ENCODE assay signal across 8 mouse cellular contexts in the genomic region with DNA sequence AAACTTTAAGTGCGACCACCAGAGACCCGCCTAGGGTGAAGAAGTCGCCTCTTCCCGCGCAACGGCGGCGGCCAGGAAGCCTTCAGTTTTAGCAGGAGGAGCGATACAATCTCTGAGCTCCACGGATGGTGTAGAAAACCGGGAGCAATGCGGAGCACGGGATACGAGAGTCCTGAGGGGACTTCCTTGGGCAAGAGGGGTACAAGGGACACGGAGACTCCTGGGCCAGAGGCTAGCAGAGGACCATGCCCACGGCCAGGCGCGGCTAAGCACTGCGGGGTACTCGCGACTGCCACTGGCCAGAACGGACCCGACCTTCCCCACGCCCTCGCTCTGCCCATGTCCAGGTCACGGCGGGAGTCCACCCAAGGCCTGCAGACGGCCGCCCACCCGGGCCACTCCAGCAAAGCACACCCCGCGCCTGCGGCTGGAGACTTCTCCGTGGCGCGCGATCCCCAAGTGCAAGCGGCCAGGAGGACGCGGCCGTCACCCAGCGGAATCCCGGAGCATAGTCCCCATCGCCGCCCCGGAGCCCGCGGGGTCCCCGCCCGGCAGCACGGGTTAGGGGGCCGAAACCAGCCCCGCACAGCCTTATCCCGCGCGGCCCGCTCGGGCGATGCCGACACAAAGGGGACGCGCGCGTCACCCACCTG. TPM values are rescaled to one million over a fixed set of nuclear protein-coding genes. Genes with fewer than 3 reads are reported as not detected.
DNase-seq lines count a peak whose midpoint lies in the region; ATAC-seq and TF ChIP-seq lines count a peak whose summit lies in the region.

No protein-coding gene starts in this region.

- ATAC-seq in forebrain, embryonic 16.5 days = peak; percentile 85
- peak; percentile 75 for ATAC-seq in hindbrain, embryonic 15.5 days (ENCODE audit: low FRiP score, low read depth)
- peak; percentile 39 for ATAC-seq in liver, embryonic 16.5 days (ENCODE audit: low read depth)
- ATAC-seq in neural tube, embryonic 15.5 days (ENCODE audit: low FRiP score) = peak; percentile 83

- H3K4me2 ChIP-seq in forebrain, embryonic 16.5 days (ENCODE audit: low read length) = peak overlapping the region; percentile 85
- H3K4me2 ChIP-seq in hindbrain, embryonic 15.5 days = peak overlapping the region; percentile 78
- H3K4me2 ChIP-seq in liver, embryonic 16.5 days (ENCODE audit: low read depth, low read length) = peak overlapping the region; percentile 79
- peak overlapping the region; percentile 83 for H3K4me2 ChIP-seq in neural tube, embryonic 15.5 days

- H3K27me3 ChIP-seq in forebrain, embryonic 16.5 days (replicated peaks; ENCODE audit: control insufficient read depth, insufficient read depth, low read length) = no peaks in the 10 kb centered on the region
- no peaks in the 10 kb centered on the region for H3K27me3 ChIP-seq in hindbrain, embryonic 15.5 days
- peaks cover 16% of the 10 kb centered on the region for H3K27me3 ChIP-seq in liver, embryonic 16.5 days (ENCODE audit: control insufficient read depth, insufficient read depth, low read depth, low read length)
- H3K27me3 ChIP-seq in neural tube, embryonic 15.5 days (replicated peaks) = no peaks in the 10 kb centered on the region

- H3K27ac ChIP-seq in forebrain, embryonic 16.5 days (ENCODE audit: low read length) = peak overlapping the region; percentile 79
- H3K27ac ChIP-seq in hindbrain, embryonic 15.5 days (replicated peaks) = peak overlapping the region; percentile 72
- H3K27ac ChIP-seq in liver, embryonic 16.5 days (ENCODE audit: low read length) = no peak overlapping the region
- H3K27ac ChIP-seq in neural tube, embryonic 15.5 days (replicated peaks) = peak overlapping the region; percentile 88

- DNase-seq in ovary, postnatal 10 days (ENCODE audit: low spot score) = peak; percentile 37
- no peak for DNase-seq in ovary, adult 18-20 months (ENCODE audit: low spot score)
- DNase-seq in brain, embryonic 14.5 days (ENCODE audit: low read depth) = peak; percentile 62
- DNase-seq in layer of hippocampus, postnatal 14 days (ENCODE audit: low spot score in 2 of 2) = no peak

- under 1% methylated on average over 64 of the region's 64 CpGs for WGBS in forebrain, embryonic 16.5 days
- under 1% methylated on average over 50 of the region's 64 CpGs for WGBS in hindbrain, embryonic 15.5 days
- WGBS in liver, embryonic 16.5 days (ENCODE audit: insufficient replicate concordance) = under 1% methylated on average over 64 of the region's 64 CpGs
- under 1% methylated on average over 64 of the region's 64 CpGs for WGBS in neural tube, embryonic 15.5 days

- no peaks in the 10 kb centered on the region for H3K9me3 ChIP-seq in forebrain, embryonic 16.5 days (ENCODE audit: control insufficient read depth, low read length)
- H3K9me3 ChIP-seq in hindbrain, embryonic 15.5 days = no peaks in the 10 kb centered on the region
- no peaks in the 10 kb centered on the region for H3K9me3 ChIP-seq in liver, embryonic 16.5 days (replicated peaks; ENCODE audit: control insufficient read depth, low read length)
- H3K9me3 ChIP-seq in neural tube, embryonic 15.5 days (replicated peaks) = no peaks in the 10 kb centered on the region

- TF ChIP-seq CTCF in brain, embryonic 14.5 days (IDR thresholded peaks at IDR 0.05; ENCODE audit: borderline replicate concordance, extremely low read depth, insufficient read depth, insufficient read length) = no peak

- H3K4me3 ChIP-seq in forebrain, embryonic 16.5 days (replicated peaks; ENCODE audit: low read length) = peak overlapping the region; percentile 95
- H3K4me3 ChIP-seq in hindbrain, embryonic 15.5 days = peak overlapping the region; percentile 73
- peak overlapping the region; percentile 66 for H3K4me3 ChIP-seq in liver, embryonic 16.5 days (ENCODE audit: low read depth, low read length)
- peak overlapping the region; percentile 80 for H3K4me3 ChIP-seq in neural tube, embryonic 15.5 days (replicated peaks)

- peaks cover 35% of the 10 kb centered on the region for H3K4me1 ChIP-seq in forebrain, embryonic 16.5 days (replicated peaks; ENCODE audit: control insufficient read depth, insufficient read depth, low read length)
- H3K4me1 ChIP-seq in hindbrain, embryonic 15.5 days (replicated peaks) = peaks cover 42% of the 10 kb centered on the region
- H3K4me1 ChIP-seq in liver, embryonic 16.5 days (ENCODE audit: control insufficient read depth, low read depth, low read length) = no peaks in the 10 kb centered on the region
- peaks cover 43% of the 10 kb centered on the region for H3K4me1 ChIP-seq in neural tube, embryonic 15.5 days

- H3K36me3 ChIP-seq in forebrain, embryonic 16.5 days (ENCODE audit: control insufficient read depth, insufficient read depth) = no peaks in the 10 kb centered on the region
- H3K36me3 ChIP-seq in hindbrain, embryonic 15.5 days = no peaks in the 10 kb centered on the region
- no peaks in the 10 kb centered on the region for H3K36me3 ChIP-seq in liver, embryonic 16.5 days (ENCODE audit: control insufficient read depth, insufficient read depth)
- no peaks in the 10 kb centered on the region for H3K36me3 ChIP-seq in neural tube, embryonic 15.5 days

- TF ChIP-seq POLR2A in brain, embryonic 14.5 days (IDR thresholded peaks at IDR 0.05; ENCODE audit: borderline replicate concordance, extremely low read depth, insufficient read depth, insufficient read length, poor library complexity, severe bottlenecking) = no peak

- H3K9ac ChIP-seq in forebrain, embryonic 16.5 days (replicated peaks; ENCODE audit: low read depth, low read length) = peak overlapping the region; percentile 99
- H3K9ac ChIP-seq in hindbrain, embryonic 15.5 days = peak overlapping the region; percentile 69
- peak overlapping the region; percentile 59 for H3K9ac ChIP-seq in liver, embryonic 16.5 days (ENCODE audit: low read depth, low read length)
- H3K9ac ChIP-seq in neural tube, embryonic 15.5 days (replicated peaks) = peak overlapping the region; percentile 97

RNA-seq across cellular contexts. Expression of a gene that starts 0.5 kb away (rescaled TPM):
- polyA plus RNA-seq in brain, embryonic 14.5 days (2012; rRNA removed) = 24.3 and 28.3 TPM in 2 replicates
- polyA plus RNA-seq in forebrain, embryonic 16.5 days (2015; fragmentation: Nextera tagmentation; extraction: Ambion mirVana) = 38.2 and 38.9 TPM in 2 replicates
- 29.3 and 30.4 TPM in 2 replicates for polyA plus RNA-seq in hindbrain, embryonic 15.5 days (2015; fragmentation: Nextera tagmentation; extraction: Ambion mirVana)
- polyA plus RNA-seq in liver, embryonic 16.5 days (2015; fragmentation: Nextera tagmentation; extraction: Ambion mirVana) = 2.3 and 3.2 TPM in 2 replicates
- 25.7 and 27.5 TPM in 2 replicates for polyA plus RNA-seq in neural tube, embryonic 15.5 days (2015; fragmentation: Nextera tagmentation; extraction: Ambion mirVana)
- total RNA-seq in layer of hippocampus, postnatal 14 days (2021) = 10 to 100 TPM; 35.3 to 39.0 TPM

RNA-seq across cellular contexts. Expression of a gene that starts 41.7 kb away (rescaled TPM):
- 0.05 and 0.26 TPM in 2 replicates for polyA plus RNA-seq in brain, embryonic 14.5 days (2012; rRNA removed)
- 0.36 and 0.56 TPM in 2 replicates for polyA plus RNA-seq in forebrain, embryonic 16.5 days (2015; fragmentation: Nextera tagmentation; extraction: Ambion mirVana)
- 0.51 and 1.5 TPM in 2 replicates for polyA plus RNA-seq in hindbrain, embryonic 15.5 days (2015; fragmentation: Nextera tagmentation; extraction: Ambion mirVana)
- 11.2 and 12.8 TPM in 2 replicates for polyA plus RNA-seq in liver, embryonic 16.5 days (2015; fragmentation: Nextera tagmentation; extraction: Ambion mirVana)
- polyA plus RNA-seq in neural tube, embryonic 15.5 days (2015; fragmentation: Nextera tagmentation; extraction: Ambion mirVana) = 0.32 and 1.6 TPM in 2 replicates
- under 1 TPM; 0.37 to 0.48 TPM for total RNA-seq in layer of hippocampus, postnatal 14 days (2021)

RNA-seq across cellular contexts. Expression of a gene that starts 54.4 kb away (rescaled TPM):
- polyA plus RNA-seq in brain, embryonic 14.5 days (2012; rRNA removed) = 6.9 and 8.4 TPM in 2 replicates
- 12.4 and 16.6 TPM in 2 replicates for polyA plus RNA-seq in forebrain, embryonic 16.5 days (2015; fragmentation: Nextera tagmentation; extraction: Ambion mirVana)
- 19.8 and 20.0 TPM in 2 replicates for polyA plus RNA-seq in hindbrain, embryonic 15.5 days (2015; fragmentation: Nextera tagmentation; extraction: Ambion mirVana)
- polyA plus RNA-seq in liver, embryonic 16.5 days (2015; fragmentation: Nextera tagmentation; extraction: Ambion mirVana) = 8.5 and 8.9 TPM in 2 replicates
- 20.2 and 25.4 TPM in 2 replicates for polyA plus RNA-seq in neural tube, embryonic 15.5 days (2015; fragmentation: Nextera tagmentation; extraction: Ambion mirVana)
- 10 to 100 TPM; 16.3 to 17.3 TPM for total RNA-seq in layer of hippocampus, postnatal 14 days (2021)

Comparison
In these comparisons a context has a peak if more than half of its experiments do, and no peak if none do; other contexts are left out.
1. DNase-seq: peak in ovary, postnatal 10 days (single experiment) and brain, embryonic 14.5 days (single experiment); none in ovary, adult 18-20 months (single experiment) and layer of hippocampus, postnatal 14 days (0 of 2).
2. Peak in every context shown above with its lines, with median percentiles within 50 percentile points of each other: ATAC-seq, H3K4me2 ChIP-seq, H3K4me3 ChIP-seq and H3K9ac ChIP-seq.